Mouse (Mus musculus) mature B cell (primary cell): ENCODE data around the gene Lzts2.

Experiments used
- in situ Hi-C: fragments of 300-500 bp; cut with MboI; formaldehyde crosslinking; loops from 2 replicates; pipeline ENCODE4 v1.14.3; 2019

Lzts2 gene

DNA sequence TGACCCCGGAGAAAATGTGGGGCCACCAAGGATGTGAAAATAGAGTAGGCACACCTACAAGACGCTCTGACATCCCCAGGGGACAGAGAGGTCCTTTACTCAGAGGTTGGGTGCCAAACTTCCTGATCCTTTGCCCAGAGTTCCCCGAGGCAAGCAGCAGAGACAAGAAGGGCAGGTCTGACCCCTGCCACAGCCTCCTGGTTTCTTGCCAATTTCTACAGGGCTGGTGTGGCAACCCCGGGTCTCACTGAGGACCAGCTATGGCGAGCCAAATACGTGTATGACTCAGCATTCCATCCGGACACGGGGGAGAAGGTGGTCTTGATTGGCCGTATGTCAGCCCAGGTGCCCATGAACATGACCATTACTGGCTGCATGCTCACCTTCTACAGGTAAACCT, 35.3 kb downstream of the Lzts2 start:
- in situ Hi-C loops, result no loop called here

DNA sequence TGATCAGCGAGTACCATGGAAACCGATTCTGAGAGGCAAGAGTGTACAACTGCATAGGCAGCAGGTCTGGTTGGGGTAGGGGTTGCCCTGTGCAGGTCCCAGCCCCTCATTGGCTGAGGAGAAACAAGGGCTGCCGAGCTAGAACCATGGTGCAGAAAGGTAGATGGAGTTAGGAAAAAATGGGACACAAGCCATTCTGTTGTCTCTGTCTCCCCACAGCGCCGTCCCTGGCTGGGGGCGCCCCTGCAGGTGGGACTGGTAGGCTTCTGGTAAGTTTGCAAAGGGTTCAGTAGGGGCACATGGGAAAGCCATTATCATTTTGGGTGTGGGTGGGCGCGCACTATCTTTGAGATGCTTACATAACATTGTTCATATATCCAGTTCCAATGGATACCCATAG, 39.2 kb downstream of the Lzts2 start:
- in situ Hi-C loops, result no loop called here

DNA sequence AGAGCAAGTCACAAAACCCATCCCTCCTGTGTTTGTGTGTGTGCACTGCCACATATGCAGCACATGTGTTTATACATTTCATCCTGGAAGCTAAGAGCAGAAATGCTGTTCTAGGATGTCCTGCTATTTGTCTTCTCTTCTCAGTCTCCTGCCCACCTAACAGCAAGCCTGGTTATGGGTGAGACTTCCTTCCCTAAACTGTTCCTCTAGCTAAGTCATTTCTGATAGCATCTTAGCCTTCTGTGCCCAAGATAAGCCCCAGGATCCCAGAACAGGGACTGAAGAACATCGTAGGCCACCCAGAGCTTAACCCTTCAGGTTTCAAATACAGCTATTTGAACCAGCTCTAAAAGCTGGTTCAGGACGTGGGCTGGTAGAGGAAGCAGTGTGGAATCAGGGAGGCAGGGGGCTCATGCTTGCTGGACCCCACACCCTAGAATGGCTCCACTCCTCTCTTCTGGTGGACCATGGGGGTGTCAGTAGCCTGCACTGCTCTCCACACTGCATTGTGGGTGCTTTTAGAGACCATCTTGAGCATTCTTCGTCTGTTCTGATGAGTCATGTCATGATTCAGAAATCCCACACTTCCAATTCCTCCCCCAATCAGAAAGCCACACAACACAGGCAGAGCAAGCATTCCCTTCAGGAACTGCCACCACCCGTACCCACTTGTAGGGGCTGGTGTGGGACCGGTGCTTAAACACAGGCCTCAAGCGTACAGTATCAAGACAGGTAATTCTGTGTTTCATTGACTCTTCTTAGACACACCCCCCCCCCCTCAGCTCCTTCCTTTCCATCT, 40.9 kb downstream of the Lzts2 start:
- in situ Hi-C loops, result no loop called here

DNA sequence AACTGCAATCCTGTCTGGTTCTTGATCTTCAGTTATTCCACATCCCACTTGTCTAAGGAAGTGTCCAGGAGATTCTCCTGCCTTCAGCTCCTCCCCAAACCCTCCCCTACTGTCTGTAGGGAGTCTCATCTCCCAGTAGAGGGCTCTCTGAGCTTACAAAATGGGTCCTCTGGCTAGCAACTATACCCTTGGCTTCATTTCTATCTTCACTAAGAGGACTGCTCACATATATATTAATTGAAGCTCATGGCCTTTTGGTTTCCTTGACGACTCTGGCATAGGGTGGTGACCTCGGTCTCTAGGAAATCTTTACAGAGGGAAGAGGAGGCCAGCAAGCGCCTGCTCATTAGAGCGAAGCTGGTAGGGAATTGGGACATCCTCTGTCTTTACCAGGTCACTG, 42.1 kb downstream of the Lzts2 start:
- in situ Hi-C loops, result no loop called here

DNA sequence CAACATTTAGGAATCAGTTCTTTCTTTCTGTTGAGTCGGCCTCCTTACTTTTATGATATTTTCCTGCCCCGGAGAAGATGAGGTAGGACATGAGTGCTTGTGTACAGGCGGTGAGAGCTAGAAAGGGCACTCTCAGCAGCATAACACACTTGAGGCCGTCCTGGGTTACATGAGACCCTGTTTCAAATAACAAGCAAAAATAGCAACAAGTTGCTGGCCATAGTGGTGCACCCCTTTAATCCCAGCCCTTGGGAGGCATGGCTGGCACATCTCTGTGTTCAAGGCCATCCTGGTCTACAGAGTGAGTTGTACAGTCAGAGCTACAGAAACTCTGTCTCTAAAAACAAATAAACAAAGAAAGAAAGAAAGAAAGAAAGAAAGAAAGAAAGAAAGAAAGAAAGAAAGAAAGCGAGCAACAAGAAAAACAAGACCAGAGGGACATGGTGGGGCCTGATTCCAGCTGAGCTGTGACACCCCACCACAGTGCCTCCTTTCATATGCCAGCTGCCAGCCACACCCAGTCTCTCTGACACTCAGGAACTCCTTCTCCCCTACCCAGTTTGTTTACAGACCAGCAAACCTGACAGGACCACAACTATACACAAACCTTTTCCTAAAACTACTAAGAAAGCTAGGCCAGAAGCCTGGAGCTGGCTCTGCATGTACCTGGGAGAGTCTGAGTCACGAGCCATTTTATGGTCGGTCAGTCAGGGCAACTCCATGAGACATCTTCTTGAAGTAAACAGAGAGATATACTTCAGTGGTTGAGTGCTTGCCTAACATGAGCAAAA, 42.9 kb downstream of the Lzts2 start:
- in situ Hi-C loops, result no loop called here

DNA sequence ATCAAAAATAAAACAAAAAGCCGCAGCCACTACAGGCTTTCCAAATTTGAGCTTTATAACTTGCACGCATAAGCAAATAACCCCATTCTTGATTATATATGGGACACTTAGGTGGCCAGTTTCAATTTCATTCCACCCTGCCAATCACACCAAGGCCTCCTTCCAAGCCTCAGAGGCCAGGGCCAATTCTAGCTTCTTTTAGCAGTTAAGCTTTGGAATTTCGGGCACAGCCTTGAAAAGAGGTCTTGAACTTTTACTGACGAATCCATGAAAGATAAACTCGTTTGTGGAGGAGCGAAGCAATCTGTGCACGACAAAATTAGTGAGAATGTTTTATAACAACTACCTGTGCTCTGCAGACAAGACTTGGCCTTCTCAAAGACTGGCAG, 43.5 kb downstream of the Lzts2 start:
- in situ Hi-C loops, result no loop called here

DNA sequence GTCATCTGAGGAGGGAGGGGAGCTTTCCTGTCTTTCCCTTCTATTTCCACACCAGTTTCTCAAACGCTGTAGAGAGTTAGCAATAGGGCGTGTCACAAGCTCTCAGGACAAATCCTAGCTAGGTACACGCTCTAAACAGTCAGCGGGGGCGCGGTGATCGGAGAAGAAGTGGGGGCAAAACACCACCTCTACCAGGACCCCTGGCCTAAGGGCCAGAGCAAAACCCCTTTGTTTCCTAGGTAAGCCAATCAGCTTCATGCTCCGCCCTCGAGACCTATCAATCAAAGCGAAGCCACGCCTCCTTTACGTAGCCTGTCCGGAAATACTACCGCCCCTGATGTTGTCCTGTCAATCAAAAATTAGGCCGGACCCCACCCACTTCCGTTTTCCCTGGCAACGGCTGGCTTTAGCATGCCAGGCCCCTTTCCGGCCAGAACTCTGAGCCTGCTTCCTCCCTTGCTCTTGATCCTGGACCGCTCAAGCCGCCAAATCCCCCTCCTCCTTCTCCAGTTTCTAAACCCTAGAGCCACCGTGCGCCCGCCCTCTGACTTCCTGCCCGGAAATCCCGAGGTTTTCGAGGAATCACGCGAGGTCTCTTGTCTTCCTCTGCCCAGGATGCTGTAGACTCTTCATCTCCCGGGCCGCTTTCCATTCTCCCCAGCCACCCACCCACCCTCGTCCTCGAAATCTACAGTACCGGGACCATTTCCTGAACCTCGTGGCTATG, 44.1 kb downstream of the Lzts2 start:
- in situ Hi-C loops, result no loop called here

DNA sequence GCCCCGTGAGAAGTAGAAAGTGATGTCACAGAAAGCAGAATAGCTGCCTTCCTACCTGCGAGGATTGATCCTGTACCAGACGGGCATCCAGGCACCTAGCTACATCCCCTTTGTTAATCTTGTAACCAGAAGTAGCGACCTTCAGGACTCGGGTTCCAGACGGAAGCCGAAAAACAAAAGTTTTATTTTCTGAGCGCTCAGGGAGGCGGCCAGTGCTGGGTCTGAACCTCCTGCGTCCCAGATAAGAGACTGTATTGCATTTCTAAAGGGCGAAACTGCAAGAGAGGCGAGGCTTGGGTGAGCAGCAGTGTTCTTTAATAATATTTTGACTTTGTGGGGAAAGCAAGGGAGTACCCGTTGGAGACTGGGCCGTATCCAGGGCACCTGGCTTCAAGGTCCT, 44.6 kb downstream of the Lzts2 start:
- in situ Hi-C loops, result no loop called here

DNA sequence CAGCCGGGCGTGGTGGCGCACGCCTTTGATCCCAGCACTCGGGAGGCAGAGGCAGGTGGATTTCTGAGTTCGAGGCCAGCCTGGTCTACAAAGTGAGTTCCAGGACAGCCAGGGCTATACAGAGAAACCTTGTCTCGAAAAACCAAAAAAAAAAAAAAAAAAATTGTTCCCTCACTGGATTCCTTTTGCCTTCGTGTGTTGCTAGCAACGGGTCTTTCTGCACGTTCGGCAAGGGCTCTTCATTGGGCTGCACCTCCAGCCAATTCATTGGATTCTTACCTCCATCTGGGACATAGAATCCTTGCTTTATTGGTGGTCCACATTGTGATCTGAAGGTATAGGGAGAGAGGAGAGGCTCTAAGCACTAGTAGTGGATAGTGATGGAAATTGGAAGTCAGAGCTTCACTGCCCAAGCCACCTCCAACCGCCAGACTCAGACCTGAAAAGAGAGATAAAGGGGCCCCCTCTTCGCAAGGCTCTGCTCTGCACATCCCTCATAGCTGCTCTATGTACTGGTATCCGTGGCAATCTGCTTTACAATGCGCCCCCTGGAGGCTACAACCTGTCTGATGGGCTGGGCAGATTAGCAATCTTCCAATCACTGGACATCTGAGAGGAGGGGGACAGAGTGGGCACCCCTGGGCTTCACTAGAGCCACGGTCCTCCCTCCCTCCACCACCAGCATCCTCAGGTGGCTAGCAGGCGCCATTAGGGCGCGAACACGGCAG, 49.5 kb downstream of the Lzts2 start:
- in situ Hi-C loops, result no loop called here

DNA sequence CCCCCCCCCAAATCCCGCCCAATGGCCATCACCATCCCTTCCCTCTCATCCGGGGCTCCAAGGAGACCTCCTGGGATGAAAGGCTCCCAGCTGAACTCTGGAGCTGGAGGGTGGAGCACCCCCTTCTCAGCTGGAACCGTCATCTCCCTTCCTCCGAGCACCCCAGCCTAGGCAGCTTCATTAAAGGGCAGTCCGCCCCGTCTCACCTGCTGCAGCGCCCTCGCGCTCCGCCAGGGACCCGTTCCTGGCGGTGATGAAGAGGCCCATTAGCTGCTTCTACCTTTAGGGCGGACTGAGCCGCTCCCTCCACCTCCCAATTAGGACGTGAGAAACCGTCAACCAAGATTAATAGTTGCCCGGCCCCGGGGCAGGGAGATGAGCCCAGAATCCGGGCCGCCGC, 51.0 kb downstream of the Lzts2 start:
- in situ Hi-C loops, result no loop called here

DNA sequence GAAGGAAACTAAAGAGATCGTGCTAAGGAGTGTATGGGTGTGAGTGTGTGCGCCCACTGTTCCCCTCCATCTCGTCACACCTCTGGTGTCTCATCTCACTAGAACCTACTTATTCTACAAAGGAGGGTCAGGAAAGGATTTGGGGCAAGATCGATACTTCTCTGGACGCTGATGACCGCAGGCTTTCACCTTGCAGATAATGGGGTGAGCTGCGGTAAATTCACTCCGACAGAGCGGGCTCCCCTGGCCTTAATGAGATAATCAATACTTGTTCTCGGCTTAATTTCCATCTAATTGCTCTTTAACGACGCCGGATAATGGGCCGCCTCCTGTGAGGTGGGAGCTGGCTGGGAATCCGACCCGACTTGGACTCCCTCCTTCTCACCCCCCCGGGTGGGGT, 53.0 kb downstream of the Lzts2 start:
- in situ Hi-C loops, result no loop called here

DNA sequence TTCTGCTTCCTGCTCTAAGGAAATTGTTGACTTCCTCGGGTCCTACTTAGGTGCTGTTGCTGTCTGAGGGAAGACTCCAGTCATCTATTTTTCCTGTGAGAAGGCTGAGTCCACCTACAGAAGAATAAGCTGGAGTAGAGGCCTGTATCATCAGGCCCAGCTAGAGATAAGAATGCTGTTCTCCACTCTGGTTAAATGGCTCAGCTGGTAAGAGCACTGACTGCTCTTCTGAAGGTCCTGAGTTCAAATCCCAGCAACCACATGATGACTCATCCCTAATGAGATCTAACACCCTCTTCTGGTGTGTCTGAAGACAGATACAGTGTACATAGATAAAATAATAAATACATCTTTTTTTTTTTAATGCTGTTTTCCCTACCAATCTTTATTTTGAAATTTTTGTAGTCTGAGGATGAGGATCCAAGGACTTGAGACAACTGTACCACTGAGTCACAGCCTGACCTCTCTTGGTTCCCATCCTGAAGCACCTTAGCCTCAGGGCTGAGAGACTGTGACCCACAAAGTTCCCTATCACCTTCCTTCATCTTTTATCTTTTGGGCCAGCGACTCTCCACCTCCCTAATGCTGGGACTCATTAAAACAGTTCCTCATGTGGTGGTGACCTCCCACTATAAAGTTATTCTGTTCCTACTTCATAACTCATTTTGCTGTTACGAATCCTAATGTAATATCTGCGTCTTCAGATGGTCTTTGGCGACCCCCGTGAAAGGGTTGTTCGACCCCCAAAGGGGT, 53.7 kb downstream of the Lzts2 start:
- in situ Hi-C loops, result no loop called here

DNA sequence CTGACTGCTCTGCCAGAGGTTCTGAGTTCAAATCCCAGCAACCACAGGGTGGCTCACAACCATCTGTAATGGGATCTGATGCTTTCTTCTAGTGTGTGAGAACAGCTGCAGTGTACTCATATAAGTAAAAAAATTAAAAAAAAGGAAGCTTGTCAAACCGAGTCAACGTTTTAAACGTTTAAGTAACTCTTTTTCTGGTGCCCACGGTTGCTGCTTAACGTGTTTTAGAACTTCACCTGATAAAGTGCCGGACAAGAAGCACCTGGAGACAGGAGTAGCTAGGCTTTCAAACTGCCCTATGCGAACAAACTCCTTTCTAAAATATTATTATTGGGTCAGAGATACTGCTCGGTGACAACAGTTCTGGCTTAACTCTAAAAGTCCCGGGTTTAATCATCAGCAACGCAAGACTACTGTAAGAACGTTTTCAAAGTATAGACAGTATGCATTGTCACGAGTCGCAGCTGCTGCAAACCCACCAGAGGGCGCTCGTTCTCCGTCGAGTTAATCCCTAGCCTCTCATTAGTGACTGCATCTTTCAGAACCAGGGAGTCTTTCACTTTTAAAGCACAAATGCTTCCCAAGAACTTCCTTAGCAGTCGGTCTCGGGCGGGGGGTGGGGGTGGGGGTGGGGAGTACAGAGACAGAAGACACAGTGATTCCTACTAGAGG, 59.8 kb downstream of the Lzts2 start:
- in situ Hi-C loops, result no loop called here

DNA sequence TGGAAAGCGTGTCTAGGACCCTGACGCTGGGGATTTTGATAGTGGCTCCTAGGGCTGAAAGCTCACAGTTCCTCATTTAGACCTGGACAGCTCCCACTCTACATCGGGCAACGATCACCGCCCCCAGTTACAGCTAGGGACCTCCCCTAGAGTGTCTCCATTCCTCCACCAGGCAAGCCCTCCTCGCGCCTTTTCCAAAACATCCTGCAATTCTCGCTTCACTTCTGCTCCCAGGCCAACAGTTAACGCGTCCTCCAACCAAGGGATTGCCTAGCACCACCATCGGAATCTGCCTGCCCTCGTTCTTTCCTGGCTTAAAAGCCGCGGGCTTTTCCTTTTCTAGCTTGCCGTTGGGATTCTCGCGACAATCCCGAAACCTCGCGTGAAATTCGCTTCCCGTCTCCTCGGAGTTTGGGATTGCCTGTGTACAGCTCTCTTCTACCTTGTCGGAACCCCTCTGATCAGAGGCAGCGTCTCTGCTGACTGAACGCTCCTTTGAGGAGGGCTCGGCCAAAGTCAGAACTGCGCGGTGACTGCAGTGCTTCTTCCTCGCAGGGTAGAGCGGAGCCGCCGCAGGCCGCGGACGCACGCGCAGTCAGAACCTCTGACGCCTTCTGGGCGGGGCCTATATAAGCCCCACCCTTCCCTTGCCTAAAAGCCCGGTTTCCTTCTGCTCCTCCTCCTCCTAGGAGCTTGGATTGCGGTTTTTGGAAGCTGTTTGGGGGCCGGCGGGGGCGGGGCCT, 60.5 kb downstream of the Lzts2 start, which contains the start of gene Kazald1:
Kazald1 (plus strand) TSS at position 662 of the 743 bp plus-strand sequence.
- in situ Hi-C loops, result no loop called here

DNA sequence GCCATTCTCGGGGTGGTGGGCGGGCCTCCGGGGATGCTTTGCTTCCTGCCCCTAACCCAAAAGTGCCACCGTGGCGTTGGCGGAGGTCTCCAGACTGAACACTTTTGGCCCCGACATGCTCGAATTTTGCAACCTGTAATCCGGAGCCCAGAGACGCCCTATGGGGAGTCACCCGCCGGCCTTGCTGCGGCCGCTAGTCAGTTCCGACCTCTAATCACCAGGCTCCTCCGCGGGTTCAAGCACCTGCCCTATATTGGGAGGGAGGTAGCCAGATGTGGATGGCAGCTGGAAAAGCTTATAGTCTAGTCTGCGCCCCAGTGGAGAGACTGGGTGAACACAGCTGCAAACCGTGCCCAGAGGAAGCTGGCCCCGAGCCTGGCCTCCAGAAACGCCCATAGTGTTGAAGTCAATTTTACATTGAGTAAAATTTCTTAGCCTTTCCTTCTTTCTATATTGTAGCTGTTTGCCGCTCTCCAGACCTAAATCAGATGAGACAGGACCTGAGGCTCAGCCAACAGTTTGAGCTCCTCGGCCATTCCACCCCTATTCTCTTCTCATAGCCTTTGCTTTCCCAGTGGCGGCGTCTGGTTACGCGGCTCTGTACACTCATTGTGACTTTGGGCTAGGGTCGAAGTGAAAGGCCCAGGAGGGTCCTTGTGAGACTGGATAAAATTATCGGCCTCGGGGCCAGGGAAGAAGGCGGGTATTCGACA, 61.3 kb downstream of the Lzts2 start:
- in situ Hi-C loops, result no loop called here

DNA sequence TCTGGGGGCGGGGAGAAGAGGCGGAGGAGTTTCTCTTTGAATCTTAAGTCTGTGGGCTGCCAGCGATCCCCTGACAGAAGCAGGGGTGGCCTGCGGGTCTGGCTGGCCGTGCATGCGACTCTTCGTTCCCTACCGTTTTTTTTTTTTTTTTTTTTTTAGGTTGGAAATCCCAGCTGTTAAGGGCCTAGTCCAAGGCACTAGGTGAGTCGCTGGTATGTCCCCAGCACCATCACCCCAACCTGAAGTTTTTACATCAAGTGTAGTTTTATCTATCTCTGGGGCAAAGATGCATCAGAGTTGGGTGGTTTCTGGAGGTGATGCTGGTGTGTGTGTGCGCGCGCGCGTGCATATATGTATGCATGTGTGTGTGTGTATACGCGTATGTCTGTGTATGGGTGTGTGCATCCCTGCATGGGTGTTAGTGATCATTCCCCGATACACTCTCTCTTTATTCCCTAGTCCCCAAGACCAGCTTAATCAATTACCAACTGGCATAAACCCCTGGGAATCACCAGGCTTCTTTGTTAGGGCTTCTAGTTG, 61.9 kb downstream of the Lzts2 start:
- in situ Hi-C loops, result no loop called here
